Mouse (Mus musculus) stomach, embryonic 14.5 days (tissue): ENCODE measurements around the gene Krtap31-1. TPM values are rescaled to one million over a fixed set of nuclear protein-coding genes. Genes with fewer than 3 reads are reported as not detected.

Source experiments
- polyA plus RNA-seq: library from polyadenylated mRNA; unstranded; fragments of >200 nt; fragmentation: Nextera tagmentation; extraction: Ambion mirVana; gene quantifications from 2 replicates; pipeline ENCODE4 v1.2.1, GENCODE M21; 2014

Gene Krtap31-1
- polyA plus RNA-seq, 1 experiment from 2014 or later: not detected

Other genes with a start within 250 kb of the Krtap31-1 start
- not detected in 2 replicates for gene Gm11563, start 249.0 kb upstream of the Krtap31-1 start, polyA plus RNA-seq
- gene Krtap4-6, start 242.0 kb upstream of the Krtap31-1 start, polyA plus RNA-seq: not detected in 2 replicates
- not detected in 2 replicates for gene Gm14190, start 217.2 kb upstream of the Krtap31-1 start, polyA plus RNA-seq
- gene Gm14180, start 173.6 kb upstream of the Krtap31-1 start, polyA plus RNA-seq: not detected in 2 replicates
- not detected in 2 replicates for gene Gm11595, start 135.0 kb upstream of the Krtap31-1 start, polyA plus RNA-seq
- gene Krtap4-8, start 127.2 kb upstream of the Krtap31-1 start, polyA plus RNA-seq: not detected in 2 replicates
- gene Krtap4-9, start 122.7 kb upstream of the Krtap31-1 start, polyA plus RNA-seq: not detected in 2 replicates
- gene Gm11596, start 114.5 kb upstream of the Krtap31-1 start, polyA plus RNA-seq: not detected in 2 replicates
- not detected in 2 replicates for gene Gm11569, start 109.0 kb upstream of the Krtap31-1 start, polyA plus RNA-seq
- not detected in 2 replicates for gene Gm11554, start 103.5 kb upstream of the Krtap31-1 start, polyA plus RNA-seq
- gene Krtap4-13, start 98.0 kb upstream of the Krtap31-1 start, polyA plus RNA-seq: not detected in 2 replicates
- gene Gm11564, start 92.3 kb upstream of the Krtap31-1 start, polyA plus RNA-seq: not detected in 2 replicates
- not detected in 2 replicates for gene 2300003K06Rik, start 69.9 kb upstream of the Krtap31-1 start, polyA plus RNA-seq
- gene Krtap4-16, start 56.3 kb upstream of the Krtap31-1 start, polyA plus RNA-seq: not detected in 2 replicates
- gene Gm11568, start 50.0 kb upstream of the Krtap31-1 start, polyA plus RNA-seq: not detected in 2 replicates
- not detected in 2 replicates for gene Gm11559, start 43.4 kb upstream of the Krtap31-1 start, polyA plus RNA-seq
- not detected in 2 replicates for gene Krtap9-1, start 34.5 kb upstream of the Krtap31-1 start, polyA plus RNA-seq
- not detected in 2 replicates for gene Gm11567, start 28.7 kb upstream of the Krtap31-1 start, polyA plus RNA-seq
- not detected in 2 replicates for gene Gm11565, start 6.8 kb downstream of the Krtap31-1 start, polyA plus RNA-seq
- gene Krtap31-2, start 28.4 kb downstream of the Krtap31-1 start, polyA plus RNA-seq: not detected in 2 replicates
- gene Krtap9-5, start 40.6 kb downstream of the Krtap31-1 start, polyA plus RNA-seq: not detected in 2 replicates
- not detected in 2 replicates for gene Krtap29-1, start 71.1 kb downstream of the Krtap31-1 start, polyA plus RNA-seq
- gene Krtap16-1, start 78.7 kb downstream of the Krtap31-1 start, polyA plus RNA-seq: not detected in 2 replicates
- gene Krtap17-1, start 86.1 kb downstream of the Krtap31-1 start, polyA plus RNA-seq: not detected in 2 replicates
- not detected in 2 replicates for gene Krt33a, start 108.3 kb downstream of the Krtap31-1 start, polyA plus RNA-seq
- 0.26 TPM in 1 of 2 replicates, not detected in the other for gene Krt33b, start 121.9 kb downstream of the Krtap31-1 start, polyA plus RNA-seq
- gene Krt34, start 133.6 kb downstream of the Krtap31-1 start, polyA plus RNA-seq: 0.36 TPM in 1 of 2 replicates, not detected in the other
- 0.67 and 0.69 TPM in 2 replicates for gene Krt31, start 142.6 kb downstream of the Krtap31-1 start, polyA plus RNA-seq
- gene Krt32, start 180.3 kb downstream of the Krtap31-1 start, polyA plus RNA-seq: not detected in 2 replicates
- gene Krt35, start 188.3 kb downstream of the Krtap31-1 start, polyA plus RNA-seq: not detected in 2 replicates
- 0.29 and 0.35 TPM in 2 replicates for gene Krt36, start 197.7 kb downstream of the Krtap31-1 start, polyA plus RNA-seq
- 76.1 and 140 TPM in 2 replicates for gene Krt13, start 213.6 kb downstream of the Krtap31-1 start, polyA plus RNA-seq
- gene Krt15, start 228.0 kb downstream of the Krtap31-1 start, polyA plus RNA-seq: 215 and 241 TPM in 2 replicates
- gene Krt19, start 240.7 kb downstream of the Krtap31-1 start, polyA plus RNA-seq: 387 and 441 TPM in 2 replicates